Mouse (Mus musculus): ENCODE measurements around the gene Tmem139. TPM values are rescaled to one million over a fixed set of nuclear protein-coding genes. Genes with fewer than 3 reads are reported as not detected.
A peak's percentile ranks its signal among the peaks of the same experiment; 100 is the strongest.

Gene Tmem139
- polyA plus RNA-seq, 1 experiment, result not detected

- Histone ChIP-seq H3K4me1 (ENCODE audit: control insufficient read depth, insufficient read depth, low read length) (no peaks in the 10 kb centered on the region), H3K36me3 (ENCODE audit: control insufficient read depth, insufficient read depth, low read length) (no peaks in the 10 kb centered on the region), H3K4me3 (ENCODE audit: control insufficient read depth, low read depth, low read length) (no peak overlapping the region), H3K27ac (ENCODE audit: control insufficient read depth, insufficient read depth, low read depth, low read length) (no peak overlapping the region), H3K27me3 (ENCODE audit: control insufficient read depth, insufficient read depth, low read length) (no peaks in the 10 kb centered on the region)
- TF ChIP-seq CTCF (IDR thresholded peaks at IDR 0.05; ENCODE audit: control insufficient read depth, insufficient read depth, insufficient replicate concordance, low read depth, low read length), result no peak
- no peak for TF ChIP-seq POLR2A (IDR thresholded peaks at IDR 0.05; ENCODE audit: control insufficient read depth, low read depth, low read length)
These were observed 24.4 kb upstream of the Tmem139 start for GRCm38 (mm10) chr6:42237276-42237805.

DNA sequence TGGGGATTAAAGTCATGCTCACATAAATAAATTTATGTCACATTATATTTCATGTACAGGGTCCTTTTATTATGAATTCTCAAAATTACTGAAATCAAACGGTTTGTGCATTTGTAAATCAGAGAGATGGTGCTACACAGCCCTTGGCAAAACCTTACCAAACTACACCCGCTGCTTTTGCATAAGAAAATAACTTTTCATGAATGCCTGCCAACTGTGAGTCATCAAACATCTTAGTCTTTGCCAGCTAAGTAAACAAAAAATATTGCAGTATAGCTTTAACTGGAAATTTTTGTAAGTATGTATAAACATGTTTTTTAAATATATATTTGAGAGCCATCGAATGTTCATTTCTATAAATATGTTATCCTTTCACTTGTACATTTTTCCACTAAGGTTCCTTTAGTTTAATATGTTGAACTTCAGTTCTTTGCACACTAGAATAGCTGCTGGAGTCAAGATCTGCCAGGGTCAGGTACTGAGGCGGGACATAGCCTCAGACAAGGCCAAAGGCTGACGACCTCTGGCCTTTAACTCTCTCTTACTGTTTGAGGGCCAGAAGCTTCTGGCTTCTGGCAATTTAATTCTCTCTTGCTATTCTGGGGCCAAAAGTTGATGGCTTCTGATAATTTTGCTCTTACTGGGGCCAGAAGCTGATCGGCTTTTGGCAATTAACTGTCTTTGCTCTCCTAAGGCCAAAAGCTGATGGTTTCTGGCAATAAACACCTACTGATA is 20.3 kb upstream of the Tmem139 start:
- peaks cover 2% of the 10 kb centered on the region; the same call in 1 of the 2 replicates for H3K4me1 ChIP-seq (ENCODE audit: control insufficient read depth, insufficient read depth, low read length)
- H3K4me3 ChIP-seq (ENCODE audit: control insufficient read depth, low read depth, low read length), result no peak overlapping the region
- no peaks in the 10 kb centered on the region for H3K36me3 ChIP-seq (ENCODE audit: control insufficient read depth, insufficient read depth, low read length)
- TF ChIP-seq POLR2A (IDR thresholded peaks at IDR 0.05; ENCODE audit: control insufficient read depth, low read depth, low read length) (no peak), CTCF (IDR thresholded peaks at IDR 0.05; ENCODE audit: control insufficient read depth, insufficient read depth, insufficient replicate concordance, low read depth, low read length) (no peak)
- no peaks in the 10 kb centered on the region for H3K27me3 ChIP-seq (ENCODE audit: control insufficient read depth, insufficient read depth, low read length)
- H3K27ac ChIP-seq (ENCODE audit: control insufficient read depth, insufficient read depth, low read depth, low read length), result no peak overlapping the region

DNA sequence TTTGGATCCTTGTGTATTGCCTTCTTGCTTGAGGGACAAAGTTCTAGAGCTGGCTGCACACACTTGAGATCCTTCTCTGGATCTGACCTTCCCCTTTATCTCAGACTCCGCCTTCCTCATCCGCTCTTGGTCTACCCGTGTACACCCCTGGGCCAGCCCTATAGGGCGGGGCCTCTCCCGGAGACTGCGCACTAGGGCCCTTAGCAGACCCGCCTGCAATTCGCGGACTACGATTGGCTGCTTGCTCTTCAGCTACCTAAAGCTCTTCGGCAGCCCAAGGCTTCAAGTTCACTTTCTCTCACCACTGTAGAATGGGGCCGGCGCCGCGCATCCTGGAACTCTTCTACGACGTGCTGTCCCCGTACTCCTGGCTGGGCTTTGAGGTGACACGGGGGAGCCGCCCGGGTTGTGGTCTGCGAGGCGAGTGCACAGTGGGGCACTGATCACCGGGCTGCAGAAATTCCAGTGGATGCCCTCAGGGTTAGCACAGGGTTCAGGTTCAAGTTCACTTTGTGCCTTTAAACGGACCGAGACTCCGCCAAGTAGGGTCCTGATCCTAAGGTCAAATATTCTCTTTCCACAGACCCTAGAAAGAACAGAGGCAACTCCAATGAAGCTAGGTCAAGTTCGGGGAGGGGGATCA is 15.9 kb upstream of the Tmem139 start, which contains the start of gene Gstk1:
Gstk1 (plus strand) TSS at position 225 of the 643 bp plus-strand sequence.
- H3K27me3 ChIP-seq (ENCODE audit: control insufficient read depth, insufficient read depth, low read length), result no peaks in the 10 kb centered on the region
- peak within 1 kb of the TSS; percentile 43 for H3K4me3 ChIP-seq (ENCODE audit: control insufficient read depth, low read depth, low read length)
- no peak for TF ChIP-seq CTCF (IDR thresholded peaks at IDR 0.05; ENCODE audit: control insufficient read depth, insufficient read depth, insufficient replicate concordance, low read depth, low read length)
- 0 out of 2 replicates have a peak, but pooled peaks have one; percentile 24 for TF ChIP-seq POLR2A (IDR thresholded peaks at IDR 0.05; ENCODE audit: control insufficient read depth, low read depth, low read length)
- peaks cover 2% of the 10 kb centered on the region; the same call in 1 of the 2 replicates for H3K4me1 ChIP-seq (ENCODE audit: control insufficient read depth, insufficient read depth, low read length)
- no peaks in the 10 kb centered on the region for H3K36me3 ChIP-seq (ENCODE audit: control insufficient read depth, insufficient read depth, low read length)
- H3K27ac ChIP-seq (ENCODE audit: control insufficient read depth, insufficient read depth, low read depth, low read length), result no peak within 1 kb of the TSS

- H3K4me1 ChIP-seq (ENCODE audit: control insufficient read depth, insufficient read depth, low read length), result peaks cover 2% of the 10 kb centered on the region; the same call in 1 of the 2 replicates
- no peak for TF ChIP-seq CTCF (IDR thresholded peaks at IDR 0.05; ENCODE audit: control insufficient read depth, insufficient read depth, insufficient replicate concordance, low read depth, low read length)
- H3K4me3 ChIP-seq (ENCODE audit: control insufficient read depth, low read depth, low read length), result no peak overlapping the region
- no peak overlapping the region for H3K27ac ChIP-seq (ENCODE audit: control insufficient read depth, insufficient read depth, low read depth, low read length)
- H3K27me3 ChIP-seq (ENCODE audit: control insufficient read depth, insufficient read depth, low read length), result no peaks in the 10 kb centered on the region
- no peaks in the 10 kb centered on the region for H3K36me3 ChIP-seq (ENCODE audit: control insufficient read depth, insufficient read depth, low read length)
These were observed 14.6 kb upstream of the Tmem139 start for GRCm38 (mm10) chr6:42247173-42247572.

- peaks cover 2% of the 10 kb centered on the region; the same call in 1 of the 2 replicates for H3K4me1 ChIP-seq (ENCODE audit: control insufficient read depth, insufficient read depth, low read length)
- no peaks in the 10 kb centered on the region for H3K36me3 ChIP-seq (ENCODE audit: control insufficient read depth, insufficient read depth, low read length)
- H3K27me3 ChIP-seq (ENCODE audit: control insufficient read depth, insufficient read depth, low read length), result no peaks in the 10 kb centered on the region
- no peak overlapping the region for H3K27ac ChIP-seq (ENCODE audit: control insufficient read depth, insufficient read depth, low read depth, low read length)
- no peak for TF ChIP-seq CTCF (IDR thresholded peaks at IDR 0.05; ENCODE audit: control insufficient read depth, insufficient read depth, insufficient replicate concordance, low read depth, low read length)
- TF ChIP-seq POLR2A (IDR thresholded peaks at IDR 0.05; ENCODE audit: control insufficient read depth, low read depth, low read length), result no peak
- H3K4me3 ChIP-seq (ENCODE audit: control insufficient read depth, low read depth, low read length), result no peak overlapping the region
These were observed 13.8 kb upstream of the Tmem139 start for GRCm38 (mm10) chr6:42247981-42248380.

GRCm38 (mm10) chr6:42251791-42252190 is 10.0 kb upstream of the Tmem139 start:
- Histone ChIP-seq H3K36me3 (ENCODE audit: control insufficient read depth, insufficient read depth, low read length) (no peaks in the 10 kb centered on the region), H3K4me1 (ENCODE audit: control insufficient read depth, insufficient read depth, low read length) (no peaks in the 10 kb centered on the region), H3K27me3 (ENCODE audit: control insufficient read depth, insufficient read depth, low read length) (no peaks in the 10 kb centered on the region), H3K4me3 (ENCODE audit: control insufficient read depth, low read depth, low read length) (no peak overlapping the region), H3K27ac (ENCODE audit: control insufficient read depth, insufficient read depth, low read depth, low read length) (no peak overlapping the region)
- no peak for TF ChIP-seq CTCF (IDR thresholded peaks at IDR 0.05; ENCODE audit: control insufficient read depth, insufficient read depth, insufficient replicate concordance, low read depth, low read length)
- no peak for TF ChIP-seq POLR2A (IDR thresholded peaks at IDR 0.05; ENCODE audit: control insufficient read depth, low read depth, low read length)

DNA sequence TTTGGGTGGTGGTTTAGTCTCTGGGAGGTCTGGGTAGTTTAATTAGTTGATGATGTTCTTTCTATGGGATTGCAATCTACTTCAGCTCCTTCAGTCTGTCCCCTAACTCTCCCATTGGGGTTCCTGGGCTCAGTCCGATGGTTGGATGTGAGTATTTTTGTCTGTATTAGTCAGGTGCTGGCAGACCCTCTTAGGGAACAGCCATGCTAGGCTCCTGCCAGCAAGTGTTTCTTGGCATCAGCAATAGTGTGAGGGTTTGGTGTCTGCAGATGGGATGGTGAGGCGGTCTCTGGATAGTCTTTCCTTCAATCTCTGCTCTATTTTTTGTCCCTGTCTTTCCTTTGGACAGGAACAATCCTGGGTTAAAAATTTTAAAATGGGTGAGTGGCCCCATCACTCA is 8.7 kb upstream of the Tmem139 start:
- Histone ChIP-seq H3K4me3 (ENCODE audit: control insufficient read depth, low read depth, low read length) (no peak overlapping the region), H3K36me3 (ENCODE audit: control insufficient read depth, insufficient read depth, low read length) (no peaks in the 10 kb centered on the region), H3K27ac (ENCODE audit: control insufficient read depth, insufficient read depth, low read depth, low read length) (no peak overlapping the region), H3K4me1 (ENCODE audit: control insufficient read depth, insufficient read depth, low read length) (no peaks in the 10 kb centered on the region), H3K27me3 (ENCODE audit: control insufficient read depth, insufficient read depth, low read length) (no peaks in the 10 kb centered on the region)
- TF ChIP-seq POLR2A (IDR thresholded peaks at IDR 0.05; ENCODE audit: control insufficient read depth, low read depth, low read length), result no peak
- no peak for TF ChIP-seq CTCF (IDR thresholded peaks at IDR 0.05; ENCODE audit: control insufficient read depth, insufficient read depth, insufficient replicate concordance, low read depth, low read length)

Measured in testis, adult 2 months (tissue).